Mouse (Mus musculus) neural tube, embryonic 12.5 days (tissue): Measurements from ENCODE around the gene Hoxc12. TPM values are rescaled to one million over a fixed set of nuclear protein-coding genes. Genes with fewer than 3 reads are reported as not detected.

Source experiments
- ATAC-seq: fragments of 200-750 bp; cut with Nextera tagmentation; 2 replicates; pipeline ENCODE4 v1.8.0; 2017; ENCODE audit warnings: low read depth, mild to moderate bottlenecking, moderate TSS enrichment, moderate library complexity; ENCODE audit not compliant: low FRiP score
- H3K27ac ChIP-seq: fragments of 300-500 bp; sonication (generic); 2 replicates; pipeline ENCODE4 v1.5.1; 2016
- H3K27me3 ChIP-seq: fragments of 300-500 bp; sonication (generic); replicated peaks from 2 replicates; pipeline ENCODE4 v1.6.1; 2016; ENCODE audit warnings: mild to moderate bottlenecking
- H3K36me3 ChIP-seq: fragments of 300-500 bp; sonication (generic); 2 replicates; pipeline ENCODE4 v1.6.1; 2016; ENCODE audit warnings: mild to moderate bottlenecking
- H3K4me1 ChIP-seq: fragments of 300-500 bp; sonication (generic); 2 replicates; pipeline ENCODE4 v1.6.1; 2016
- H3K4me2 ChIP-seq: fragments of 300-500 bp; sonication (generic); replicated peaks from 2 replicates; pipeline ENCODE4 v1.6.1; 2016; ENCODE audit warnings: mild to moderate bottlenecking
- H3K4me3 ChIP-seq: fragments of 300-500 bp; sonication (generic); 2 replicates; pipeline ENCODE4 v1.5.1; 2016
- H3K9ac ChIP-seq: fragments of 300-500 bp; sonication (generic); 2 replicates; pipeline ENCODE4 v1.6.1; 2016; ENCODE audit warnings: mild to moderate bottlenecking
- H3K9me3 ChIP-seq: fragments of 300-500 bp; sonication (generic); 2 replicates; pipeline ENCODE4 v1.6.1; 2016; ENCODE audit warnings: mild to moderate bottlenecking
- WGBS: fragments of 180-500 bp; shearing (Covaris S2); methylation state at CpG from one replicate; pipeline ENCODE4 v1.1.7; 2016; 5-methylcytosine and 5-hydroxymethylcytosine counted together
- polyA plus RNA-seq: library from polyadenylated mRNA; unstranded; fragments of >200 nt; fragmentation: Nextera tagmentation; extraction: Ambion mirVana; gene quantifications from 2 replicates; pipeline ENCODE4 v1.2.1, GENCODE M21; 2016

Gene Hoxc12
- polyA plus RNA-seq, 1 experiment from 2014 or later, result 8.1 TPM

- 2% methylated on average over 12 of the region's 12 CpGs for WGBS
- H3K27ac ChIP-seq, result 0 out of 2 replicates have a peak overlapping the region, but pooled peaks have one; percentile 10
- no peak for ATAC-seq
- H3K4me3 ChIP-seq, result peak overlapping the region; percentile 45
- H3K36me3 ChIP-seq, result no peaks in the 10 kb centered on the region
- H3K27me3 ChIP-seq, result peaks cover 92% of the 10 kb centered on the region
- no peaks in the 10 kb centered on the region for H3K4me1 ChIP-seq
- H3K9me3 ChIP-seq, result no peaks in the 10 kb centered on the region
- H3K9ac ChIP-seq, result peak overlapping the region; percentile 69
- H3K4me2 ChIP-seq, result peak overlapping the region; percentile 50
Measured at GRCm38 (mm10) chr15:102956906-102957305, 20.3 kb downstream of the Hoxc12 start.

GRCm38 (mm10) chr15:102959663-102960191 is 23.2 kb downstream of the Hoxc12 start:
- Histone ChIP-seq H3K27me3 (peaks cover 88% of the 10 kb centered on the region), H3K27ac (peak overlapping the region; percentile 33; the same call in 1 of the 2 replicates), H3K4me1 (no peaks in the 10 kb centered on the region; the same call in 1 of the 2 replicates), H3K4me2 (peak overlapping the region; percentile 54), H3K9me3 (no peaks in the 10 kb centered on the region), H3K9ac (peak overlapping the region; percentile 52), H3K4me3 (peak overlapping the region; percentile 15), H3K36me3 (no peaks in the 10 kb centered on the region)
- ATAC-seq, result no peak
- under 1% methylated on average over 13 of the region's 13 CpGs for WGBS

GRCm38 (mm10) chr15:102961728-102962127 is 25.2 kb downstream of the Hoxc12 start:
- no peaks in the 10 kb centered on the region for H3K9me3 ChIP-seq
- peaks cover 88% of the 10 kb centered on the region for H3K27me3 ChIP-seq
- ATAC-seq, result no peak
- peak overlapping the region; percentile 48 for H3K9ac ChIP-seq
- H3K4me2 ChIP-seq, result peak overlapping the region; percentile 54
- peak overlapping the region; percentile 53; the same call in 1 of the 2 replicates for H3K27ac ChIP-seq
- WGBS, result 2% methylated on average over 6 of the region's 6 CpGs
- no peaks in the 10 kb centered on the region for H3K36me3 ChIP-seq
- H3K4me3 ChIP-seq, result peak overlapping the region; percentile 5
- peaks cover 2% of the 10 kb centered on the region for H3K4me1 ChIP-seq

GRCm38 (mm10) chr15:102962492-102962891 is 25.9 kb downstream of the Hoxc12 start:
- WGBS, result 2% methylated on average over 13 of the region's 13 CpGs
- Histone ChIP-seq H3K27ac (no peak overlapping the region), H3K9ac (peak overlapping the region; percentile 64)

GRCm38 (mm10) chr15:102963259-102963658 is 26.7 kb downstream of the Hoxc12 start:
- Histone ChIP-seq H3K36me3 (no peaks in the 10 kb centered on the region), H3K4me1 (peaks cover 8% of the 10 kb centered on the region), H3K9me3 (no peaks in the 10 kb centered on the region), H3K9ac (peak overlapping the region; percentile 64), H3K27ac (peak overlapping the region; percentile 15; the same call in 1 of the 2 replicates), H3K4me3 (peak overlapping the region; percentile 56), H3K27me3 (peaks cover 84% of the 10 kb centered on the region), H3K4me2 (peak overlapping the region; percentile 86)
- ATAC-seq, result no peak
- 3% methylated on average over 8 of the region's 8 CpGs for WGBS

More at GRCm38 (mm10) chr15:102962492-102962891, 25.9 kb downstream of the Hoxc12 start:
- ATAC-seq, result no peak
- H3K4me3 ChIP-seq, result peak overlapping the region; percentile 56
- H3K27me3 ChIP-seq, result peaks cover 88% of the 10 kb centered on the region
- H3K4me1 ChIP-seq, result peaks cover 8% of the 10 kb centered on the region
- H3K9me3 ChIP-seq, result no peaks in the 10 kb centered on the region
- H3K4me2 ChIP-seq, result peak overlapping the region; percentile 86
- H3K36me3 ChIP-seq, result no peaks in the 10 kb centered on the region

GRCm38 (mm10) chr15:102963671-102964640 is 27.4 kb downstream of the Hoxc12 start:
- peak overlapping the region; percentile 15; the same call in 1 of the 2 replicates for H3K27ac ChIP-seq
- H3K4me2 ChIP-seq, result peak overlapping the region; percentile 86
- peaks cover 85% of the 10 kb centered on the region for H3K27me3 ChIP-seq
- H3K4me1 ChIP-seq, result peaks cover 8% of the 10 kb centered on the region
- H3K4me3 ChIP-seq, result peak overlapping the region; percentile 56
- no peaks in the 10 kb centered on the region for H3K36me3 ChIP-seq
- no peak for ATAC-seq
- no peaks in the 10 kb centered on the region for H3K9me3 ChIP-seq
- 1% methylated on average over 28 of the region's 28 CpGs for WGBS
- H3K9ac ChIP-seq, result peak overlapping the region; percentile 64

- H3K4me2 ChIP-seq, result peak overlapping the region; percentile 86
- H3K9ac ChIP-seq, result peak overlapping the region; percentile 64
- peak overlapping the region; percentile 56 for H3K4me3 ChIP-seq
Measured at GRCm38 (mm10) chr15:102965003-102965891, 28.7 kb downstream of the Hoxc12 start.

GRCm38 (mm10) chr15:102965892-102966775 is 29.6 kb downstream of the Hoxc12 start:
- Histone ChIP-seq H3K4me1 (peaks cover 8% of the 10 kb centered on the region), H3K9ac (peak overlapping the region; percentile 100), H3K9me3 (no peaks in the 10 kb centered on the region), H3K27me3 (peaks cover 81% of the 10 kb centered on the region), H3K36me3 (no peaks in the 10 kb centered on the region), H3K4me3 (peak overlapping the region; percentile 56), H3K4me2 (peak overlapping the region; percentile 86), H3K27ac (peak overlapping the region; percentile 64)
- peak; percentile 84 for ATAC-seq
- WGBS, result 2% methylated on average over 30 of the region's 30 CpGs

More at GRCm38 (mm10) chr15:102965003-102965891, 28.7 kb downstream of the Hoxc12 start:
- peaks cover 8% of the 10 kb centered on the region for H3K4me1 ChIP-seq
- no peaks in the 10 kb centered on the region for H3K9me3 ChIP-seq
- 3% methylated on average over 26 of the region's 26 CpGs for WGBS
- H3K36me3 ChIP-seq, result no peaks in the 10 kb centered on the region
- ATAC-seq, result no peak
- H3K27me3 ChIP-seq, result peaks cover 83% of the 10 kb centered on the region
- H3K27ac ChIP-seq, result peak overlapping the region; percentile 64; the same call in 1 of the 2 replicates

- ATAC-seq, result peak; percentile 64
- peak within 1 kb of the TSS; percentile 100 for H3K9ac ChIP-seq
- peaks cover 8% of the 10 kb centered on the region for H3K4me1 ChIP-seq
- peaks cover 74% of the 10 kb centered on the region for H3K27me3 ChIP-seq
- WGBS, result 3% methylated on average over 27 of the region's 27 CpGs
- H3K27ac ChIP-seq, result peak within 1 kb of the TSS; percentile 64
- peak within 1 kb of the TSS; percentile 56 for H3K4me3 ChIP-seq
- H3K36me3 ChIP-seq, result no peaks in the 10 kb centered on the region
- H3K9me3 ChIP-seq, result no peaks in the 10 kb centered on the region
- H3K4me2 ChIP-seq, result peak within 1 kb of the TSS; percentile 86
Measured at GRCm38 (mm10) chr15:102966776-102967311, 30.3 kb downstream of the Hoxc12 start, which contains the start of gene Hoxc10. Hoxc10 (plus strand) TSS chr15:102966796.

- peak within 1 kb of the TSS; percentile 56 for H3K4me3 ChIP-seq
- H3K4me2 ChIP-seq, result peak within 1 kb of the TSS; percentile 86
- no peak for ATAC-seq
- H3K9me3 ChIP-seq, result no peaks in the 10 kb centered on the region
- WGBS, result 2% methylated on average over 12 of the region's 12 CpGs
- H3K27me3 ChIP-seq, result peaks cover 74% of the 10 kb centered on the region
- H3K9ac ChIP-seq, result peak within 1 kb of the TSS; percentile 100
- peak within 1 kb of the TSS; percentile 64 for H3K27ac ChIP-seq
- H3K36me3 ChIP-seq, result no peaks in the 10 kb centered on the region
- peaks cover 8% of the 10 kb centered on the region for H3K4me1 ChIP-seq
Measured at GRCm38 (mm10) chr15:102967312-102967510, 30.7 kb downstream of the Hoxc12 start, which contains the start of gene Hoxc5. Hoxc5 (plus strand) TSS chr15:102967443.
